Mouse (Mus musculus) embryo, embryonic 11.5 days (tissue): ENCODE measurements at regions not wholly inside any gene's neighbourhood (a gene's known extent, or its start where the extent isn't known, plus 50 kb on each side); places are given as distances from the start of the nearest gene placed in this dataset.

ENCODE experiments used
- DNase-seq: peaks from one replicate; pipeline ENCODE4 v3.0.0-alpha.2; 2012; ENCODE audit warnings: low read depth, low spot score

GRCm38 (mm10) chr3:140059102-140059501 lies 853.6 kb downstream of the Stpg2 start:
- no peak for DNase-seq

GRCm38 (mm10) chr3:140059522-140060110 lies 854.1 kb downstream of the Stpg2 start:
- DNase-seq: no peak

GRCm38 (mm10) chr3:140061769-140062381 lies 856.4 kb downstream of the Stpg2 start:
- no peak for DNase-seq

GRCm38 (mm10) chr3:140062880-140063279 lies 857.4 kb downstream of the Stpg2 start:
- no peak for DNase-seq

- no peak for DNase-seq
These were observed 878.8 kb downstream of the Stpg2 start for GRCm38 (mm10) chr3:140084333-140084732.

GRCm38 (mm10) chr3:140085385-140085784 lies 879.9 kb downstream of the Stpg2 start:
- no peak for DNase-seq

- no peak for DNase-seq
These were observed 882.5 kb downstream of the Stpg2 start for GRCm38 (mm10) chr3:140088019-140088418.

- no peak for DNase-seq
These were observed 886.4 kb downstream of the Stpg2 start for GRCm38 (mm10) chr3:140091900-140092299.

GRCm38 (mm10) chr3:140096854-140097540 lies 891.5 kb downstream of the Stpg2 start:
- DNase-seq: no peak

- no peak for DNase-seq
These were observed 903.9 kb downstream of the Stpg2 start for GRCm38 (mm10) chr3:140109401-140109800.

- no peak for DNase-seq
These were observed 906.1 kb downstream of the Stpg2 start for GRCm38 (mm10) chr3:140111414-140112172.

GRCm38 (mm10) chr3:140115116-140115515 lies 909.6 kb downstream of the Stpg2 start:
- no peak for DNase-seq

- DNase-seq: no peak
These were observed 921.8 kb downstream of the Stpg2 start for GRCm38 (mm10) chr3:140127310-140127709.

- DNase-seq: no peak
These were observed 923.7 kb downstream of the Stpg2 start for GRCm38 (mm10) chr3:140129065-140129778.

- DNase-seq: no peak
These were observed 938.4 kb downstream of the Stpg2 start for GRCm38 (mm10) chr3:140143900-140144299.

- DNase-seq: no peak
These were observed 941.9 kb downstream of the Stpg2 start for GRCm38 (mm10) chr3:140147158-140147933.

GRCm38 (mm10) chr3:140150530-140150951 lies 945.0 kb downstream of the Stpg2 start:
- DNase-seq: no peak

- DNase-seq: no peak
These were observed 974.0 kb downstream of the Stpg2 start for GRCm38 (mm10) chr3:140179471-140179870.

GRCm38 (mm10) chr3:140182690-140183089 lies 977.2 kb downstream of the Stpg2 start:
- DNase-seq: no peak

- no peak for DNase-seq
These were observed 979.5 kb downstream of the Stpg2 start for GRCm38 (mm10) chr3:140184899-140185525.
